Mouse (Mus musculus) E14TG2a.4 (cell line): Measurements from ENCODE around the gene Acox1.

Source experiments
- H3K27me3 ChIP-seq: 2 replicates; pipeline ENCODE4 v1.6.1; 2014; ENCODE audit warnings: low read length, control low read depth; ENCODE audit not compliant: insufficient read depth
- H3K36me3 ChIP-seq: 2 replicates; pipeline ENCODE4 v1.6.1; 2014; ENCODE audit warnings: low read length, control low read depth; ENCODE audit not compliant: insufficient read depth
- H3K4me1 ChIP-seq: replicated peaks from 2 replicates; pipeline ENCODE4 v1.6.1; 2014; ENCODE audit warnings: low read depth, low read length, control low read depth
- H3K4me3 ChIP-seq: replicated peaks from 2 replicates; pipeline ENCODE4 v1.5.1; 2014; ENCODE audit warnings: mild to moderate bottlenecking, low read length
- H3K9me3 ChIP-seq: 2 replicates; pipeline ENCODE4 v1.6.1; 2014; ENCODE audit warnings: low read length, control low read depth
- CTCF ChIP-seq: conservative IDR thresholded peaks from 2 replicates; pipeline ENCODE4 v1.5.1; 2014; ENCODE audit warnings: low read length
- NANOG ChIP-seq: IDR thresholded peaks from 2 replicates; pipeline ENCODE4 v1.6.1; 2014; ENCODE audit warnings: borderline replicate concordance, low read length, mixed read lengths
- POU5F1 ChIP-seq: IDR thresholded peaks from 2 replicates; pipeline ENCODE4 v1.6.1; 2014; ENCODE audit warnings: low read length, borderline replicate concordance

Gene Acox1

GRCm38 (mm10) chr11:116232427-116232826, 33.6 kb upstream of the Acox1 start:
- Histone ChIP-seq H3K36me3 (no peaks in the 10 kb centered on the region), H3K27me3 (peaks cover 72% of the 10 kb centered on the region), H3K4me3 (peak overlapping the region; percentile 70), H3K4me1 (peaks cover 58% of the 10 kb centered on the region), H3K9me3 (no peaks in the 10 kb centered on the region)
- TF ChIP-seq POU5F1 (no peak), CTCF (no peak), NANOG (no peak)

- H3K9me3 ChIP-seq: 0 out of 2 replicates have a peak, but pooled peaks cover 5% of the 10 kb centered on the region
- H3K4me1 ChIP-seq: peaks cover 56% of the 10 kb centered on the region
- H3K4me3 ChIP-seq: no peak overlapping the region
- peaks cover 59% of the 10 kb centered on the region for H3K27me3 ChIP-seq
- no peak for TF ChIP-seq NANOG
- no peak for TF ChIP-seq CTCF
- no peak for TF ChIP-seq POU5F1
- no peaks in the 10 kb centered on the region for H3K36me3 ChIP-seq
Measured at GRCm38 (mm10) chr11:116228699-116229098, 29.9 kb upstream of the Acox1 start.

DNA sequence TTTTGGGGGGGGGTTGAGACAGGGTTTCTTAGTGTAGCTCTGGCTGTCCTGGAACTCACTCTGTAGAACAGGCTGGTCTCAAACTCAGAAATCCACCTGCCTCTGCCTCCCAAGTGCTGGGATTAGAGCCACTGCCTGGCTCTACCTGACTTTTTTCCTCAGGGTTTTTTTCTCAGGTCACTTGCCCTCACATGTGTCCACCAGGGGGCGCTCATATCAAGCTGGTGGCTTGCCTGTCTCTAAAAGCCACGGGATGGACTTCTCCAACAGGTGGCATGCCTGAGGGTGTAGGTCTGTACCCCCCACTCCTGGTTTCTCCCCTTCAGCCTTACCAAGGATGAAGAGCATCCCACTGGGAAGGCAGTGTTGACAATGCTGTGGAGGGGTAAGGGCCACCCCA, 27.6 kb upstream of the Acox1 start:
- H3K4me3 ChIP-seq: no peak overlapping the region
- H3K27me3 ChIP-seq: peaks cover 68% of the 10 kb centered on the region
- TF ChIP-seq CTCF (peak; percentile 89), NANOG (no peak)
- 0 out of 2 replicates have a peak, but pooled peaks cover 5% of the 10 kb centered on the region for H3K9me3 ChIP-seq
- no peaks in the 10 kb centered on the region for H3K36me3 ChIP-seq
- peaks cover 64% of the 10 kb centered on the region for H3K4me1 ChIP-seq

GRCm38 (mm10) chr11:116222740-116223059, 23.9 kb upstream of the Acox1 start:
- Histone ChIP-seq H3K36me3 (no peaks in the 10 kb centered on the region), H3K4me3 (peak overlapping the region; percentile 65), H3K4me1 (peaks cover 63% of the 10 kb centered on the region), H3K27me3 (peaks cover 60% of the 10 kb centered on the region), H3K9me3 (0 out of 2 replicates have a peak, but pooled peaks cover 5% of the 10 kb centered on the region)
- TF ChIP-seq CTCF (no peak), NANOG (no peak), POU5F1 (no peak)

DNA sequence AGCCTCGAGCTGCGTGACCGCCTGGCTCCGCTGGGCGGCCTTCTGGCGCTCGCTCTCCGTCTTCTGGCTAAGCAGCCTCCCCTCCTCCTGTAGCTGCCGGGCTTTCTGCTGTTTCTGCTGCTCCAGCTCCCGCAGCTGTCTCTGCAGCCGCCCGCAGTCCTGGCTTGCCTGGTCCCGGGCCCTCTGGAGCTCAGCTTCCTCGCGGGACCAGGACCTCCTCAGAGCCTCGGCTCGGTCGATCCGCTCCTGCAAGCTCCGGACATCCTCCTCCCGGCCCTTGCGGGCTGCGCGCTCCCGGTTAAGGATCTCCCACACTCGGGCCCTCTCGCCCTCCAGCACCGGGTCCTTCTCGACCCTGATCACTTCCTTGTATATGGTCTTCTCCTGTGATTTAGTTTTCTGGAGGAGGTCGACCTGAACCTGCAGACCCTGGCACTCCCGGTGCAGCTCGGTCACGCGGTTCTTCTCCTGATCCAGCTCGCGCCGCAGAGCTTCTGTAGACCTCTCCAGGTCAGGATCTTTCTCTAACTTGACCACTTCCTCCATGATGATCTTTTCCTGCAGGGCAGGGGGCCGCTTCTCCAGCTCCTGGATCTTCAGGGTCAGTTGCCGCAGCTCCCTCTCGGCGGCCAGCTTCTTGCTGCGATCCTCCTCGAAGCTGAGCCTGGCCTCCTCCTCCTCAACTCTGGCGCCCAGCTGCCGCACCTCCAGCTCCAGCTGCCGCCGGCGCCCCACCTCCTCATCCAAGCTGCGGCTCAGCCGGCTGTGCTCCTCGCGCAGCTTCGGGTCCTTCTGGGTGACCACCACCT, 23.3 kb upstream of the Acox1 start:
- Histone ChIP-seq H3K27me3 (peaks cover 56% of the 10 kb centered on the region), H3K9me3 (0 out of 2 replicates have a peak, but pooled peaks cover 5% of the 10 kb centered on the region), H3K4me3 (peak overlapping the region; percentile 65), H3K36me3 (no peaks in the 10 kb centered on the region), H3K4me1 (peaks cover 60% of the 10 kb centered on the region)
- TF ChIP-seq NANOG: no peak
- TF ChIP-seq CTCF: no peak
- TF ChIP-seq POU5F1: no peak

DNA sequence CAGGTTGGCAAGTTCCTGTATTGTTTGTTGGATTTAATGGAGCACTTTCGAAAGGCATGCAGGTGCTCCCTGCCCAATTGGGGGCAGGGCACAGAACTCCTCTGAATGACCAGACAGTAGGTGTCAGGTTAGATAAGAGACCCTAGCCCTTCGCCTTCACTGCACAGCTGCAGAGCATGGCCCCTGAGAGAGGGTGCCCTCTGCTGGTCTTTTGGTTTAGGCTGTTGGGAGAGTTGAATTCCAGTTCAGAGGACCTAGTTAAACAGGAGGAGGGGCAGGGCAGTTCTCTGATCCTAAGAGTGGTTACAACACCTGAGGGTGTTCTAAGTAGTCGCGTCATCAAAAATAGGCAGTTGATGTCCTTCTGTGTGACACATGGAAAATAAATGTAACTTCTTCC, 21.0 kb upstream of the Acox1 start:
- TF ChIP-seq NANOG: no peak
- TF ChIP-seq CTCF: peak; percentile 83
- no peak for TF ChIP-seq POU5F1
- H3K4me3 ChIP-seq: no peak overlapping the region
- no peaks in the 10 kb centered on the region for H3K36me3 ChIP-seq
- H3K27me3 ChIP-seq: peaks cover 48% of the 10 kb centered on the region
- 0 out of 2 replicates have a peak, but pooled peaks cover 3% of the 10 kb centered on the region for H3K9me3 ChIP-seq
- peaks cover 80% of the 10 kb centered on the region for H3K4me1 ChIP-seq

- no peaks in the 10 kb centered on the region for H3K9me3 ChIP-seq
- peaks cover 76% of the 10 kb centered on the region for H3K4me1 ChIP-seq
- no peak overlapping the region for H3K4me3 ChIP-seq
- H3K36me3 ChIP-seq: no peaks in the 10 kb centered on the region
- peaks cover 38% of the 10 kb centered on the region for H3K27me3 ChIP-seq
- TF ChIP-seq CTCF (no peak), NANOG (no peak), POU5F1 (no peak)
Measured at GRCm38 (mm10) chr11:116218737-116219400, 20.0 kb upstream of the Acox1 start.

DNA sequence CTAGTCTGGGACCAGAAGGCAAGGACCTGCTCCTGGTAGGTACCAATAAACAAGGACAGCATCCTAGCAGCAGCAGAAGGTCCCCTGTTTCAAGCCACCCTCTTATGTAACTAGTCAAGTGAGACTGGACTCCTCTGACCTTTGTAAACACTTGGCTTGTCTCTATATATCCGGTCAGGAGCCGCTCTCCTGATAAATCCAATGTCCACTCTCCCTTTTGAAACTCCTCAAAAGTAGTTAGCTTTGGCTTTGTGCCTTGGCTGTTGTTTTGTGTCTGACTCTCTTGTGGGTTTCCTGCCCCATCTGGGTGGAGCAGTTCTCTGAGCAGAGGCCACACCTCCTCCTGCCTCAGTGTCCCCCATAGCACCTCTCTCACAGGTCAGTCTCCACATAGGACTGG, 19.4 kb upstream of the Acox1 start:
- no peak for TF ChIP-seq POU5F1
- TF ChIP-seq NANOG: no peak
- TF ChIP-seq CTCF: no peak
- Histone ChIP-seq H3K4me1 (peaks cover 70% of the 10 kb centered on the region), H3K4me3 (no peak overlapping the region), H3K36me3 (no peaks in the 10 kb centered on the region), H3K9me3 (no peaks in the 10 kb centered on the region), H3K27me3 (peaks cover 32% of the 10 kb centered on the region)

GRCm38 (mm10) chr11:116216549-116216948, 17.7 kb upstream of the Acox1 start:
- H3K36me3 ChIP-seq: no peaks in the 10 kb centered on the region
- TF ChIP-seq POU5F1: no peak
- no peak for TF ChIP-seq NANOG
- peaks cover 15% of the 10 kb centered on the region for H3K27me3 ChIP-seq
- H3K4me1 ChIP-seq: peaks cover 60% of the 10 kb centered on the region
- peak overlapping the region; percentile 63; the same call in 1 of the 2 replicates for H3K4me3 ChIP-seq
- no peaks in the 10 kb centered on the region for H3K9me3 ChIP-seq
